ENCODE assay signal across 7 mouse cellular contexts in genomic region chr9:121778066-121778624, GRCm38 (mm10). TPM values are rescaled to one million over a fixed set of nuclear protein-coding genes. Genes with fewer than 3 reads are reported as not detected.
DNase-seq lines count a peak whose midpoint lies in the region; ATAC-seq and TF ChIP-seq lines count a peak whose summit lies in the region.

No protein-coding gene starts in this region.

- 10% methylated on average over 54 of the region's 54 CpGs for WGBS in forebrain, embryonic 16.5 days
- 11% methylated on average over 54 of the region's 54 CpGs for WGBS in intestine, embryonic 16.5 days
- WGBS in liver, embryonic 13.5 days (ENCODE audit: insufficient replicate concordance), result 13% methylated on average over 54 of the region's 54 CpGs

- H3K36me3 ChIP-seq in E14TG2a.4 (ENCODE audit: insufficient read depth, low read length) (no peaks in the 10 kb centered on the region), ES-Bruce4 (ENCODE audit: control insufficient read depth, insufficient read depth, low read length, poor library complexity, severe bottlenecking) (no peaks in the 10 kb centered on the region)
- no peaks in the 10 kb centered on the region for H3K36me3 ChIP-seq in forebrain, embryonic 16.5 days (ENCODE audit: control insufficient read depth, insufficient read depth)
- H3K36me3 ChIP-seq in intestine, embryonic 16.5 days (ENCODE audit: control insufficient read depth, insufficient read depth, low read length), result no peaks in the 10 kb centered on the region
- no peaks in the 10 kb centered on the region for H3K36me3 ChIP-seq in liver, embryonic 13.5 days

- TF ChIP-seq CTCF in E14TG2a.4 (conservative IDR thresholded peaks at IDR 0.05; ENCODE audit: low read length), result no peak
- no peak for TF ChIP-seq CTCF in ES-Bruce4 (IDR thresholded peaks at IDR 0.05; ENCODE audit: low read depth, low read length)

- peak; percentile 63 for ATAC-seq in forebrain, embryonic 16.5 days
- ATAC-seq in intestine, embryonic 16.5 days, result peak; percentile 40; the same call in 1 of the 2 replicates
- ATAC-seq in liver, embryonic 13.5 days (ENCODE audit: low read depth), result no peak

- H3K4me1 ChIP-seq in E14TG2a.4 (replicated peaks; ENCODE audit: low read depth, low read length) (peaks cover 13% of the 10 kb centered on the region), ES-Bruce4 (ENCODE audit: control insufficient read depth, insufficient read depth, low read length) (no peaks in the 10 kb centered on the region)
- peaks cover 7% of the 10 kb centered on the region; the same call in 1 of the 2 replicates for H3K4me1 ChIP-seq in forebrain, embryonic 16.5 days (replicated peaks; ENCODE audit: control insufficient read depth, insufficient read depth, low read length)
- peaks cover 5% of the 10 kb centered on the region for H3K4me1 ChIP-seq in intestine, embryonic 16.5 days (ENCODE audit: control insufficient read depth, insufficient read depth, low read length)
- H3K4me1 ChIP-seq in liver, embryonic 13.5 days (replicated peaks), result no peaks in the 10 kb centered on the region

- H3K9me3 ChIP-seq in E14TG2a.4 (ENCODE audit: low read length), result no peaks in the 10 kb centered on the region
- no peaks in the 10 kb centered on the region for H3K9me3 ChIP-seq in ES-Bruce4 (replicated peaks; ENCODE audit: control insufficient read depth, insufficient read depth, low read length, poor library complexity, severe bottlenecking)
- H3K9me3 ChIP-seq in forebrain, embryonic 16.5 days (ENCODE audit: control insufficient read depth, low read length), result no peaks in the 10 kb centered on the region
- no peaks in the 10 kb centered on the region for H3K9me3 ChIP-seq in intestine, embryonic 16.5 days (ENCODE audit: control insufficient read depth, low read length)
- H3K9me3 ChIP-seq in liver, embryonic 13.5 days (replicated peaks), result no peaks in the 10 kb centered on the region

- no peak overlapping the region; the same call in 1 of the 2 replicates for H3K9ac ChIP-seq in ES-Bruce4 (ENCODE audit: low read depth, poor library complexity, severe bottlenecking)
- peak overlapping the region; percentile 12 for H3K9ac ChIP-seq in forebrain, embryonic 16.5 days (replicated peaks; ENCODE audit: low read depth, low read length)
- peak overlapping the region; percentile 30; the same call in 1 of the 2 replicates for H3K9ac ChIP-seq in intestine, embryonic 16.5 days (ENCODE audit: low read depth, low read length)
- H3K9ac ChIP-seq in liver, embryonic 13.5 days, result no peak overlapping the region

- peak overlapping the region; percentile 59 for H3K4me2 ChIP-seq in forebrain, embryonic 16.5 days (ENCODE audit: low read length)
- peak overlapping the region; percentile 54 for H3K4me2 ChIP-seq in intestine, embryonic 16.5 days (ENCODE audit: low read depth, low read length)
- peak overlapping the region; percentile 19; the same call in 1 of the 2 replicates for H3K4me2 ChIP-seq in liver, embryonic 13.5 days

- DNase-seq in liver, embryonic 13.5 days, result no peak
- peak; percentile 83 to 88 for DNase-seq in right cerebral cortex, postnatal 10 days (ENCODE audit: low spot score in 2 of 2)
- DNase-seq in adipocyte (ENCODE audit: low spot score), result no peak

- no peak for TF ChIP-seq POLR2A in ES-Bruce4 (IDR thresholded peaks at IDR 0.05; ENCODE audit: insufficient read depth, low read length)

- H3K27me3 ChIP-seq in E14TG2a.4 (ENCODE audit: insufficient read depth, low read length) (peaks cover 80% of the 10 kb centered on the region), ES-Bruce4 (ENCODE audit: control insufficient read depth, insufficient read depth, low read length, poor library complexity, severe bottlenecking) (peaks cover 7% of the 10 kb centered on the region; the same call in 1 of the 2 replicates)
- H3K27me3 ChIP-seq in forebrain, embryonic 16.5 days (replicated peaks; ENCODE audit: control insufficient read depth, insufficient read depth, low read length), result peaks cover 10% of the 10 kb centered on the region
- H3K27me3 ChIP-seq in intestine, embryonic 16.5 days (replicated peaks; ENCODE audit: control insufficient read depth, insufficient read depth, low read length), result peaks cover 36% of the 10 kb centered on the region
- peaks cover 40% of the 10 kb centered on the region for H3K27me3 ChIP-seq in liver, embryonic 13.5 days

- TF ChIP-seq EP300 in ES-Bruce4 (IDR thresholded peaks at IDR 0.05; ENCODE audit: insufficient read depth, low read depth, low read length), result no peak

- H3K4me3 ChIP-seq in E14TG2a.4 (replicated peaks; ENCODE audit: low read length), result peak overlapping the region; percentile 70
- H3K4me3 ChIP-seq in ES-Bruce4 (ENCODE audit: low read depth, low read length), result peak overlapping the region; percentile 54
- peak overlapping the region; percentile 41 for H3K4me3 ChIP-seq in forebrain, embryonic 16.5 days (replicated peaks; ENCODE audit: low read length)
- peak overlapping the region; percentile 37 for H3K4me3 ChIP-seq in intestine, embryonic 16.5 days (ENCODE audit: low read length)
- H3K4me3 ChIP-seq in liver, embryonic 13.5 days (replicated peaks), result 0 out of 2 replicates have a peak overlapping the region, but pooled peaks have one; percentile 0

- no peak overlapping the region for H3K27ac ChIP-seq in ES-Bruce4 (ENCODE audit: insufficient read depth, low read length)
- H3K27ac ChIP-seq in forebrain, embryonic 16.5 days (ENCODE audit: low read length), result no peak overlapping the region
- no peak overlapping the region for H3K27ac ChIP-seq in intestine, embryonic 16.5 days (ENCODE audit: low read length)
- no peak overlapping the region for H3K27ac ChIP-seq in liver, embryonic 13.5 days

RNA-seq across cellular contexts. Expression of gene Klhl40, which starts 0.7 kb away (rescaled TPM):
- polyA plus RNA-seq in ES-Bruce4 (2011; ENCODE audit: insufficient read depth, insufficient read length, low read depth, missing spikeins), result 0.27 TPM in 1 of 2 replicates, not detected in the other
- polyA plus RNA-seq in forebrain, embryonic 16.5 days (2015; fragmentation: Nextera tagmentation; extraction: Ambion mirVana), result 0.80 and 1.1 TPM in 2 replicates
- polyA plus RNA-seq in intestine, embryonic 16.5 days (2015; fragmentation: Nextera tagmentation; extraction: Ambion mirVana), result 0.27 and 0.32 TPM in 2 replicates
- polyA plus RNA-seq in liver, embryonic 13.5 days (2015; fragmentation: Nextera tagmentation; extraction: Ambion mirVana), result 0.27 and 0.45 TPM in 2 replicates

RNA-seq across cellular contexts. Expression of gene Hhatl, which starts 14.2 kb away (rescaled TPM):
- not detected in 2 replicates for polyA plus RNA-seq in ES-Bruce4 (2011; ENCODE audit: insufficient read depth, insufficient read length, low read depth, missing spikeins)
- not detected in 2 replicates for polyA plus RNA-seq in forebrain, embryonic 16.5 days (2015; fragmentation: Nextera tagmentation; extraction: Ambion mirVana)
- 1.2 and 2.1 TPM in 2 replicates for polyA plus RNA-seq in intestine, embryonic 16.5 days (2015; fragmentation: Nextera tagmentation; extraction: Ambion mirVana)
- 0.12 and 0.15 TPM in 2 replicates for polyA plus RNA-seq in liver, embryonic 13.5 days (2015; fragmentation: Nextera tagmentation; extraction: Ambion mirVana)

RNA-seq across cellular contexts. Expression of gene Zfp651, which starts 19.0 kb away (rescaled TPM):
- polyA plus RNA-seq in ES-Bruce4 (2011; ENCODE audit: insufficient read depth, insufficient read length, low read depth, missing spikeins), result 5.9 and 6.5 TPM in 2 replicates
- polyA plus RNA-seq in forebrain, embryonic 16.5 days (2015; fragmentation: Nextera tagmentation; extraction: Ambion mirVana), result 16.4 and 20.4 TPM in 2 replicates
- polyA plus RNA-seq in intestine, embryonic 16.5 days (2015; fragmentation: Nextera tagmentation; extraction: Ambion mirVana), result 4.0 and 4.8 TPM in 2 replicates
- polyA plus RNA-seq in liver, embryonic 13.5 days (2015; fragmentation: Nextera tagmentation; extraction: Ambion mirVana), result 1.2 and 1.3 TPM in 2 replicates

RNA-seq across cellular contexts. Expression of gene Nktr, which starts 59.2 kb away (rescaled TPM):
- 109 and 117 TPM in 2 replicates for polyA plus RNA-seq in ES-Bruce4 (2011; ENCODE audit: insufficient read depth, insufficient read length, low read depth, missing spikeins)
- polyA plus RNA-seq in forebrain, embryonic 16.5 days (2015; fragmentation: Nextera tagmentation; extraction: Ambion mirVana), result 59.1 and 60.4 TPM in 2 replicates
- polyA plus RNA-seq in intestine, embryonic 16.5 days (2015; fragmentation: Nextera tagmentation; extraction: Ambion mirVana), result 44.8 and 46.3 TPM in 2 replicates
- polyA plus RNA-seq in liver, embryonic 13.5 days (2015; fragmentation: Nextera tagmentation; extraction: Ambion mirVana), result 29.7 and 33.3 TPM in 2 replicates

Comparison
In these comparisons a context has a peak if more than half of its experiments do, and no peak if none do; other contexts are left out.
1. H3K4me3 ChIP-seq: peak in every context shown above with its lines; median percentile 70 in E14TG2a.4; 54 in ES-Bruce4; 41 in forebrain, embryonic 16.5 days; 37 in intestine, embryonic 16.5 days; 0 in liver, embryonic 13.5 days.
2. H3K9ac ChIP-seq: peak in forebrain, embryonic 16.5 days (single experiment) and intestine, embryonic 16.5 days (single experiment); none in ES-Bruce4 (single experiment) and liver, embryonic 13.5 days (single experiment).
3. DNase-seq: peak in right cerebral cortex, postnatal 10 days (2 of 2); none in liver, embryonic 13.5 days (single experiment) and adipocyte (single experiment).
4. Peak in every context shown above with its lines, with median percentiles within 50 percentile points of each other: H3K4me2 ChIP-seq.